Mouse (Mus musculus): ENCODE results near the gene Rdh1.

Gene Rdh1

GRCm38 (mm10) chr10:127759181-127760110, at the start of gene Rdh1, which contains the start of gene Rdh16f1:
TSS of gene Rdh1 (plus strand) at chr10:127759721.
TSS of gene Rdh16f1 (plus strand) at chr10:127759787.
- DNase-seq (ENCODE audit: low spot score): no peak

- no peak for DNase-seq (ENCODE audit: low spot score)
Observed at GRCm38 (mm10) chr10:127710331-127710730, 49.2 kb upstream of the Rdh1 start.

DNA sequence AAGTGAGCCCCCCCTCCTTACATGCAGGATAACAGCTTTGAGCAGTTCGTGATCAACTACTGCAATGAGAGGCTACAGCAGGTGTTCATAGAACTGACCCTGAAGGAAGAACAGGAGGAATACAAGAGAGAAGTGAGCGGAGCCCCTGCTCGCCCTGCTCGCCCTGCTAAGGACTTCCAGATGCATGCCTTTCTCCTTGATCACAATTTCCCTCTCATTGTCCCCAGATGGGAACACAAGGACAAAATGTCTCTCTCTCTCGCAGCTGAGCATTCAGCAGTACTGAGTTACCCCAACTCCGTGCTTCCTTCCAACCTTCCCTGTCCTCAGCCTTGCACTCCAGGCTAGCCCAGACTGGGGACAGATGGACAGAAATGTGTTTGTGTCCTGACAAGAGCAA, 46.8 kb upstream of the Rdh1 start:
- DNase-seq (ENCODE audit: low spot score): no peak

- DNase-seq (ENCODE audit: low spot score): no peak
Observed at GRCm38 (mm10) chr10:127721671-127722418, 37.7 kb upstream of the Rdh1 start.

GRCm38 (mm10) chr10:127724178-127724577, 35.3 kb upstream of the Rdh1 start, which contains the start of gene Tac2:
TSS of gene Tac2 (plus strand) at chr10:127724478.
- no peak for DNase-seq (ENCODE audit: low spot score)

DNA sequence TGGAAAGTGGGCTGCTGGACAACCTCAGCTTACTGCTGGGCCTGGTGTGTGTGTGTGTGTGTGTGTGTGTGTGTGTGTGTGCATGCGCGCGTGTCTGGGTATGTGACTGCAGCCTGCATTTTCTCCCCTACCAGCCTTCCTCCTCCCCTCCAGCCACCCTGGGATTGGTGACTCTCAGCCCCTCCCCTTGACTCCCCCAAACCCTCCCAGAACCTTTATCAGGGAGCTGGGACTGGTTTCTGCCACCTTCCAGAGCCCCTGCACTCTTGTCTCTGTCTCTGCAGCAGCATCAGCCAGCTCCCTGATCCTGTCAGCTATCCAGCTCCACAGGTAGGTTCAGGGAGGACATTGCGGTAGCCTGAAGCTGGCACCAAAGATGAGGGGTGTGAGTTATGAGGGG, 34.4 kb upstream of the Rdh1 start:
- no peak for DNase-seq (ENCODE audit: low spot score)

GRCm38 (mm10) chr10:127728437-127728836, 31.1 kb upstream of the Rdh1 start:
- DNase-seq (ENCODE audit: low spot score): no peak

DNA sequence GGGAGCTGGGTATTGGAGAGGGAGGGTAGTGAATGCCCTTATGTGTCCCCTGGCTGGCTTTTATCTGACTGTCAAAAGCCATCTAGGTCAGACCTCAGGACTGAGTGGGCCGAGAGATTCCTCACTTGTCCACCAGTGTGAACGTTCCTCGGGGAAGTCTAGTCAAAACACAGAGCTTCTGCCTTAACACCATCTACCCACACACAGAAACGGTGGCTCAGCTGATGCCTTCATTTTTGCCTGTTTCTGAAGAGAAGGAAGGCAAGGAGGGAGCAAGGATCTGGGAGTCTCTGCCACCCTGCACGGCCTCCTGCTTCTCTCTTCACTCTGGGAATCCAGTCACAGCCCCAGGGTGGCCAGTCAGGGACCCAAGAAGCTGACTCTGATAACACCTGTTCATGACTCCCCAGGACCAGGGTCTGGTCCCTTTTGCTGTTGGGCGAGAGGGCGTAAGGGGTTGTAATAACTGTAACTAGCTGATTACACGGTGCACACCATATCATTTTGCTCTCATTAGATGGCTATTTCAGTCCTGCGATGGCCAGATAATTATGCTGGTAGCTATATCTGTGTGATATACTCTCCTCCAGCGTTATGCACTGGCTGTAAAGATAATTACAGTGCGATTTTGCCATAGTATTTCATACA, 29.1 kb upstream of the Rdh1 start:
- no peak for DNase-seq (ENCODE audit: low spot score)

- no peak for DNase-seq (ENCODE audit: low spot score)
Observed at GRCm38 (mm10) chr10:127730933-127731310, 28.6 kb upstream of the Rdh1 start.

DNA sequence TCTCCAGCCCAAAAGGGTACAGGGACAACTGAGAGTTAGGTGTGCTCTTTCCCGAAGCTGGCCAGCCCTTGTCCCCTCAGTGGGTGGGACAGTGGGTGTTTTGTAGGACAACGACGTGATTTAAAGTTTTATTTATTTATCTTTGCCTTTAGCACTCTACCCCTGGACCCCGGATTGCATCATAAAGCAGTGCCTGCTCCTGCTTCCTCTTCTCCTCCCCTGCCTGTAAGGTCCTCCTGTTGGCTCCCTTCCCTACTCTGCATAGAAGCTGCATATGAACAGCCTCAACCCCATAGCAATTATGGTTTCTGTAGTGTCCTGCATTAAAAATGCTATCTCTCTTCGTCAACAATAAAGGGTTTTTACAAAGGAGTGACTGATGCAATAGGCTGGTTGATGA, 28.1 kb upstream of the Rdh1 start:
- DNase-seq (ENCODE audit: low spot score): no peak

DNA sequence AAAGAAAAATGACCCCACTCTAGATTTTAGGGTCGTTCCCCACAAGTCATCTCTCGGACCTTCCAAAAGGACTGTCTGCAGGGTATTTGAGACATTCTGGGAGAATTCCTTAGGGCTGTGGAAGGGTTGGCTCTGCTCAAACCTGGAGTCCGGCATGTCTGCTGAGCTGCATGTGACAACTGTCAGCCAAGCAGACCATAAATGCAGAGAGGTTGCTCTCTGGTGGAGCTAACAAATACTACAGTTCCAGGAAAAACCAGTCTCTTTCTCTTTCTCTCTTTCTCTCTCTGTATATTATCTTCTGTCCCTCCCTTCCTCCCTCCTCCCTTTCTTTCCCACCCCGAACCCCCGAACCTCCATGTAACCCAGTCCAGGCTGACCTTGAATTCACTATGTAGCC, 25.1 kb upstream of the Rdh1 start:
- DNase-seq (ENCODE audit: low spot score): no peak

- no peak for DNase-seq (ENCODE audit: low spot score)
Observed at GRCm38 (mm10) chr10:127736266-127736665, 23.3 kb upstream of the Rdh1 start.

DNA sequence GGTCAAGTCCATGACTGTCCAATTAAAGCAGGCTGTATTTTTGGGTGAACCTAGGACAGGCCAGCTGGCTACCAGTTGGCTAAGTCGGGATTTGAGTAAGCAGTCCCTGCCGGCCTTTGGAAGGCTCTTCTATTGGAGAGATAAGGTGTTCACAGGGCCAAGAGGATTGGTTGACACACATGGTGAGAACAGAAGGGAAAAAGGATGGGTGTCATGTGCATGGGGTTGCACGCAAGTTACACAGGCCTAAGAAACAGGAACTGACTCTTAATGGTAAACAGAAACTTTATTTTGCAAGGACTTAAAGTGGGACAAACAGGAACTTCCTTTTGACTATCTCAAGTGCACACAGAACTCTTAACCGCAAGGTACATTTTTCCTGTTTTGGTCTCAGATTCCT, 22.6 kb upstream of the Rdh1 start:
- no peak for DNase-seq (ENCODE audit: low spot score)

- no peak for DNase-seq (ENCODE audit: low spot score)
Observed at GRCm38 (mm10) chr10:127737552-127737951, 22.0 kb upstream of the Rdh1 start.

- DNase-seq (ENCODE audit: low spot score): no peak
Observed at GRCm38 (mm10) chr10:127738151-127738882, 21.2 kb upstream of the Rdh1 start.

- no peak for DNase-seq (ENCODE audit: low spot score)
Observed at GRCm38 (mm10) chr10:127739083-127739660, 20.3 kb upstream of the Rdh1 start, which contains the start of gene Zbtb39. TSS of gene Zbtb39 (plus strand) at chr10:127739538.

GRCm38 (mm10) chr10:127739661-127740161, 19.8 kb upstream of the Rdh1 start:
- DNase-seq (ENCODE audit: low spot score): no peak

- DNase-seq (ENCODE audit: low spot score): no peak
Observed at GRCm38 (mm10) chr10:127744661-127745060, 14.9 kb upstream of the Rdh1 start.

DNA sequence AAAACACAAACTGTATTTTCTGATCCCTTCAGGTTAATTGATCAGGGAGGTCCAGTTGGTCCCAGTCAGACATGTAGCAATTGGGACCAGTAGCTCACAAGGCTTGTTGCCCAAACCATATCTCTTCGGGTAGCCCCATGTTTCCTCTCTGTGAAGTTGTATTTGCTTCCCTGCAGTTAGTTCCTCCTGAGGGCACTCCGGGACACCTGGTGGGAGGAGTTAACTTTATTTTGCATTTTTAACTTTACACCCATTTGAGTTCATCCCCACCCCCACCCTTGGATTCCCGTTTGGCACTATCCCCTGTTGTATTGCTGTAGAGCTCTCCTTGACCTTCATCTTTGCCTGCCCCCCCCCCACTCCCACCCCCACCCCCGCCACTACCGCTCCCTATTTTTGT, 13.6 kb upstream of the Rdh1 start:
- no peak for DNase-seq (ENCODE audit: low spot score)

GRCm38 (mm10) chr10:127747254-127747653, 12.3 kb upstream of the Rdh1 start:
- DNase-seq (ENCODE audit: low spot score): no peak
